Mouse (Mus musculus): ENCODE data around the gene Tmc2.

DNA sequence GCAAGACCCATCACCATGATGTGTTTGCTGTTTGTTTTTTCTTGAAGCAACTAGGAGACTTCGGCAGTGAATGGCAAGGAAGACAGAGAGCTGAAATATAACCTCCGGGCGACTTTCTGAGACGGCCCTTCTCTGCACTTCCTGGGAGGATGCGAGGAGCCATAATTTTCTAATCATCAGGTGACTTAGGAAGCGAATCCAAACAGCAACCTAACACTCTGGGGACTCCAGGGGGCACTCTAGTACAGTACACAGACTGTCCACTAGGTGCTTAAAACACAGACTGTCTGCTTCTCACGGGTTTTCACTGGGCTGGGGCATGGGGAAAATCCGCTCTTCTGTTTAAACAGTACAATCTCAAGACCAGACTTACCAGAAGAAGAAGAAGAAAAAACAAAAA lies 96.4 kb downstream of the Tmc2 start:
- TF ChIP-seq CTCF (IDR thresholded peaks at IDR 0.05; ENCODE audit: extremely low read depth, insufficient read length, insufficient replicate concordance, low read depth, low read length) (peak; percentile 80; the same call in 1 of the 2 replicates), POLR2A (IDR thresholded peaks at IDR 0.05; ENCODE audit: low read depth, low read length) (no peak)

All from small intestine, adult 2 months (tissue).